Mouse (Mus musculus) layer of hippocampus, postnatal 25 days (tissue): ENCODE results near the gene Zdhhc21. TPM values are rescaled to one million over a fixed set of nuclear protein-coding genes. Genes with fewer than 3 reads are reported as not detected.

Experiments used
- DNase-seq, 2 experiments: peaks; one replicate each; pipeline ENCODE4 v3.0.0; 2022; ENCODE audit warnings: mixed read lengths in 2 of 2, low spot score in 1 of 2; ENCODE audit errors: extremely low spot score in 1 of 2
- total RNA-seq, 2 experiments: library from RNA; stranded (reverse); gene quantifications; 2 replicates each; pipeline ENCODE4 v1.2.3; 2021

The Zdhhc21 gene
- total RNA-seq, 2 experiments from 2014 or later, result 40.4 to 41.0 TPM

DNA sequence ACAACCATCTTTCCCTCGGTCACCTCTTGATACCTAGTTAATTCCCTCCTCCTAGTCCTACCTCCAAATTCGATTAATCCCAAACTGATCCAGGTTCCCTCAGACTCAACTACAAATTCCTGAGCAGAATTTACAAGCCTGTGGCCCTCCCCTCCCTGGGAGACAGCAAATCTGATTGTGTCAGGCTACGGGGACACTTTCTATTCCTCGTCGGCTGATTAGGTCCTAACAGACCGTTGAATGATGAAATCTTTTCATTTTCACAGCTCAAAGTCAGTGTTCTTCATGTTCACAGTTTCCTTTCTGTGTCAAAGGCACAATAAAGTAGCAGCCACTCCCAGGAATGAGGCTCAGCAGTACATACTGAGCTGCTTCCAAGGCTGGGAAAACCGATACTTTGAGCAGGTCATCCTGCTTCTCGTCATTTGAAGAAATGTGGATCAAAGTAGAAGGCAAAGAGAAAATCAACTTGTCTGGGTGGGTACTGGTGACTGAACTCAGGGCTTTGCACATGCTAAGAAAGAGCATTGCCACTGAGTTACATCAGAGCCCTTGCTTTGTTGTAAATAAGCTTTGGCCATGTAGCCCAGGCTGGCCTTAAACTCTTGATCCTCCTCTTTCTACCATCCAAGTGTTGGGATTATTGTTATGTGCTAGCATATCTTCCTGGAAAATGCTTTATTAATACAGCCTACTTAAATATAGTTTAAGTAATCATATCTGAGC, 5.4 kb upstream of the Zdhhc21 start:
- DNase-seq, result no peak

DNA sequence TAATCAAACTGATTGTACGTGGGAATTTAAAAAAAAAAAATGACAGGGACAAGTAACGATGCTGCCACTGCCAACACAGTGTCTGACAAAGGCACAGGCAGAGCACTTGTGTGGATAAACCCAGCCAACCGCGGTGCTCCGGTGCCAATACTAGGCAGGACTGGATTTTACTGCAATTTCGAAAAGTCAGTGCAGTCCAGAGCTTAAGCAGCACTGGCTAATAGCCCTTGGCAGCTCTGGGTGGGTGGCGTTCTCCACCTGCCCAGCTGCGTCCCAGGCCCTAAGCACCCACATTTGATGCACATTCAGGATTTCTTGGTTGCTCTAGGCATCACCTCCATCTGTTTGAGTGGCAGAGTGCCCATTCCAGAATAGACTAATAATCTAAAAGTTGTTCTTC, 3.6 kb upstream of the Zdhhc21 start:
- DNase-seq, result peak in 1 of 2 experiments; percentile 18

DNA sequence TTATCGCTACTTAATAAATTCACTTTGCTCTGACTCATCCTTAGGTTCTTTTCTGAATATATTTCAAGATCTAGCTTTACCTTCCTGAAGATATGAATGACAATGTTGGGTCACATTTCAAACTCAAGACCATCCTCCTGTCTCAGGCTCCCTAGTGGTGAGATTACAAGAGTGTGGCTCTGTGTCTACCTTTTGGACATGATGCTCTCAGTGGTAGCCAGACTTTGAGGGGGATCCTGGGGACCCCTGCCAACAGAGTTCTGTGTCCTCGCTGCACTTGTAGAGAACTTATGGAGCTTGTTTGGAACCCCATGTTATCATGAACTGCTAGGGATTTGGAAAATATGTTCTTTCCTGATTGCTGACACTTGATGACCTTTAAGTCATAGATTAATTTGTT, 1.7 kb upstream of the Zdhhc21 start:
- no peak for DNase-seq

DNA sequence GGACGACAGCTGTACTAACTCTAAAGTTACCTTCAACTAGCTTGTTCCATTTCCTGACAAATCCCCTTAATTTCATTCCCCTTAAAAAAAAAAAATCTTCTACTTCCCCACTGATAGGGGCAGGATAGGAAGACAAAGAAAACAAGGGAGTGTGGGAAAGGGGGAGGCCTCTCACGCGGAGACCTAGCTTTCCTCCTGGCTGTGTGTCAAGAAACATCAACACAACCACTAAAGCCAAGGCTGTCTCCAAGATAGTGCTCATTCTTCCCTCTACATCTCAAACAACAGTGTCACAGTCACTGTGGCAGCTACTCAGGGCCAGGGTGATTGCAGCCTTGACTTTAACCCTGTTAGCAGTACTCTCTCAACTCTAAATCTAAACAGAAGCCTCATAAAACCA, 808 bp upstream of the Zdhhc21 start:
- DNase-seq, result no peak

DNA sequence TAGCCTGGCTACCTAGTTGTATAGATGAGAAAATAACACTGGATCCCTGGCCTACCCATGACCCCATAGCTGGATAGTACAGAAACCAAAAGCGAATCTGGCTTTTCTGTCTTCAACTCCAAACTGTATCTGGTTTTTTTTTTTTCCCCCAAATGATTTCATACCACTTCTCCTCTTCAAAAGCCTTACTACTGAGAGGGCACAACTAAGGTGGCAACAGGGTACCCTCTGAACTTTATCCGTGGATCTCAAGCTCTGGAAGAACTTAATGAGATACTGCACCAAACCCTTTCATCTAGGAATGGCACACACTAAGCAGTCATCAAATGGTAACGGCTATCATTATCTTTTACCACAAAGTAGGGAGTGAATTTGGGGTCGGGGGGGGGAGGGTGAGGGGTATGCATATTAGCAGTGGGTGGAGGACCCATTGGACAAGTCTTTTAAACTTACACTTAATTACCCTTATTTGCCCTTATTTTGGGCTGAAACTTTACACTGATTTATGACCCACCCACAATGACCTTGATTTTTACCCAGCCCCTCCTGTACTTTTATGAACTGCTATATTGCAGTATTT, 1.2 kb downstream of the Zdhhc21 start:
- no peak for DNase-seq

DNA sequence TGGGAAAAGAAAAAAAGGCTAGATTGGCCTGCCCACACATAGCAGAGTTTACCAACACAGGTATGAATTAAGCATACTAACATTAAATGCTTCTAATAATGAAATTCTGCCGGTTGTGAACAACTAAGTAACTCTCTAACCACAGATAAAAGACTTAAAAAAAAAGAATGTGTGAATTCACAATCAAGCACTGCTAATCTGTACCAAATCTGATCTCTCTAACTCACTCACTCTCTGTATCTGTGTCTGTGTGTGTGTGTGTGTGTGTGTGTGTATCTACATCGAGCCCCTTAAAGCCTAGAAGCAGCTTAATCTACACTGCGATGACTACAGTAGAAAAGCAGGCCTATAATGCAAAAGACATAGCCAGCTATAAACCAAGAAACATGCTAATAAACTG, 2.8 kb downstream of the Zdhhc21 start:
- DNase-seq, result no peak

DNA sequence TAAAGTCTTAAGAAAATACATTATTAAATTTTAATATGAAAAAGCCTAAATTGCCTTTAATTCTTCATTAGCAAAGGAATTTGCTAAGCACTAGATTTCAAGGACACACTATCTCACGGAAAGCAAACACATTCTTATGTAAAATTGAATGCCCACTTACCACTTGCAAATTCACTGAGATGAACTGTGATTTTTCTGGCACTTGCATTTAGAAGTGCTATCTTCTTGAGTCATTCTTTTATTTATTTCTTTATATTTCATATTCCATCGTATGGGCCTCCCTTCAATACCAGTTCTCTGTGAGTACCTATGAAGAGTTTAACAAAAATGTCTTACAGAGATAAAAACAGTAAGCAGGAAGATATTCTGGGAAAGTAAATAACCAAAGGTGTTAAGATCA, 5.9 kb downstream of the Zdhhc21 start:
- no peak for DNase-seq

DNA sequence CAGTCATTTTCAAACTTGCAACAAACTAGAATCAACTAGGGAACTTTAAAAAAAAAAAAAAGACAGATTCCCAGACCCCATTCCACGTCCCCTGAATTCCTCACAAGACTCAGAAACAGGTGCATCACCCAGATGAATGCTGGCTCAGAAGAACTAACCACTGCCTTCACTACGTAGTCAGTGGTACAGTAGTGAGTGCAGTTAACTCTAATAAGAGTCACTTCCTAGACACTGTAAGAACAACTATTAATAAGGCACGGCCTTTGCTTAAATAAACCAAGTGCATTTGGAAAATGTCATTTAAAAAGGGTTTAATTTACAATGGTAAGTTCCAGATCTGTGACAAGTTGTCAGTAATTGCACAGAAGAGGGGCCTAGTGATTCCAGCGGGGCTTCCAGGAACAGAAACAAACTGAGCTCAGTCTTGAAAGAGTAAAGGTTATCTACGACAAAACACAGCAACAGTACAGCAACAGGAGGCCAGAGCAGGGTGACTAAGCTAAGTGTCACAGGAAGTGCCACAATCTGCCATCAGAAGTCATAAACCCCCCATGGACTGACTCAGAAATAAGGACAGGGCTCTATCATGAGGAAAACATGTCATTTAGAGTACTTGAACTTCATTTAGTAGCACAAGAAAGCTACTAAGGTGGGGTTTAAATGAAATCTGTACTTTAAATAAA, 11.1 kb downstream of the Zdhhc21 start:
- DNase-seq, result no peak

DNA sequence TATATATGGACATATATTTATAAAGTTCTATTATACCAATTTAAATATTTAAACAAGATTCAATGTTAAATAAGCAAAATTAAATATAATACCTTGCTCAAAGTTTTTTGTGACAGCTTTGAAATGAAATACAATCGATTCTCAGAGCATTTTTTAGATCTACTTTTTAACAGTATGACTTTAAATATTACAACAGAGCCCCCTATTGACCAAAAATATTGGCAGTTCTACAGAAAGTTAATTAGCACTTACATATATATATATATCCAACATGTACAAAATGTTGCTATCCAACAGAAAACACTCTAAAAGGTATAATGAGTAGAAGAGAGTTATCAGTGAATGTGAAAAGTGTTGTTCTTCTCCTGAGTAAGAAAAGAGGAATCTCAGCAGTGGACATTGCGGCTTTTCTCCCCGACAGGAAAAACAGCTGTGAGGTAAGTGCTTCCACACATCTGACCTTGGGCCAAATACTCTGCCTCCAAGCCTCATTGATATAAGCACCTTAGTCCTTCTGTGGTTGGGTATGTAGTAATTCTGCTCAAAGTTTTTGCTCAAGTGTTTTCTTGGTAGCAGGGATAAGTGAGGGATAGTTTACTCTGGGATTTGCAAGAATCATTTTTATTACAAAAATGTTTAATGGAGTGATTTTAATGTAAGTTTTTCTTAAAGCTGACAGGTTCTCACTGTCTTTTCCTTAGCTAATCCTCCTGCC, 22.1 kb downstream of the Zdhhc21 start:
- no peak for DNase-seq

DNA sequence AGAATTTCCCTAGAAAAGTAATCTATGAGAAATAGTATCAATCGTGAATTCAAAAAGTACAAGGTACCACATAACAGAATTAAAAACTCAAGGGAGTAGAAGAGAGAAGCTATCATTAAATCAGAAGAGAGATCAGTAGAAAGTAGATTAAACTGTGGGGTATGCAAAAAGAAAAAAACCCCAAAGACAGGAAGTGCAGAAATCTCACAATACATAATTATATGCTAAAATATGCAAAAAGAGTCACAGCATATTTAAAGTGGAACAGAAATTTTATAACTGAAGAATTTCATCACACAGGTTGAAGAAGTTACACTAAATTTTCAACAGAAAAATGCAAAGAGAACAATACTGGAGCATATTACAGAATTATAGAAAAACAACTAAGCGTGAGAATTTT, 28.6 kb downstream of the Zdhhc21 start:
- no peak for DNase-seq

DNA sequence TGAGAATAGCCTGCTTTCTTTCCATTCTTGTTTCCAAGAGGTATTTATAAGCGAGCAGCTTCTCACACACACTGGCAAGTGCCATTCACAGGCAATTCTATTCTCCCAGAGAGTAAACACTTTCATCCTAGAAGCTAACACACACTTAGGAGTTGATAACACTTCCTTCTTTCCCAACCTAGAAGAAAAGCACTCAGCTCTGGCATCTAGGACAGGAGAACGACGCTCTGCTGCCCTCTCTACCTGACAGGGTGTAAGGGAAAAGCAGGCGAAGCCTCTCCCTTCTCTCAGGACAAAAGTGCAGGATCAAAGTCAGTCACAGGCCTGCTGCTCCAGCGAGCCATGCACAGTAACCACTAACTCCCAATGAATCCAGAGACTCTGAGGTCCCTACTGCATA, 30.3 kb downstream of the Zdhhc21 start:
- no peak for DNase-seq

DNA sequence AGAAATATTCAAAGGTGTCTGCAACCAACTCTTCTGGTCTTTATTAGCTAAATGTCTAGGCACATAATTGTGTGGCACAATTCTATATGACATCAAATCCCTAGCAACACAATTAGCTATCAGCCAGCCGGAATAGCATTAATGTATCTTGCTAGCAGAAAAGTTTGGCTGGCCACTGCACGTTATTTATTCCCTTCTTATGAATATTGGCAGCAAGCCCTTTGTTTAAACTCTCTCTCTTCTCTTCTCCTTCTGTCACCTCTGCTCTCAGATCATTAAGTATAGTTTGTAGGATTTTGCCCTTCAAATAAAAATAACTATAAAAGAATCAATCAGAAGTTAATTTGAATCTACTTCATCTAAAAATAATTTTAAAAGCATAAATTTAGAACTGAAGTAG, 32.8 kb downstream of the Zdhhc21 start:
- no peak for DNase-seq

DNA sequence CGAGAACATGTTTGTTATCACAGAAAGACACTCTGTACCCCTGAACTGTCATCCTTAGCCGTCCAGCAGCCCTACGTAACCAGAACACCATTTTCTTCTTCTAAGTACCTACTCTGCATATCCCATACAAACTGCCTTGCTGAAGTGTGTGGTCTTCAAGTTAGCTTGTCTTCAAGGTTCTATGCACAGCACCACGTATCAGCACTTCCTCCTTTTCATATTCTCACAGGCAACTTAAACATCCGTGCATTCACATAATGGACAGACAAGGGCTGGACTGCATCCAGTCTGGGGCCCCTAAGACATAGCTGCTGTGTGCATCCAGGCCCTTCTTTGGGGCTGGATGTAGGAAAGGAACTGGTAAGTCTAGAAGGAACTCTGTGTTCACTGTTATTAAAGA, 41.9 kb downstream of the Zdhhc21 start:
- DNase-seq, result no peak

DNA sequence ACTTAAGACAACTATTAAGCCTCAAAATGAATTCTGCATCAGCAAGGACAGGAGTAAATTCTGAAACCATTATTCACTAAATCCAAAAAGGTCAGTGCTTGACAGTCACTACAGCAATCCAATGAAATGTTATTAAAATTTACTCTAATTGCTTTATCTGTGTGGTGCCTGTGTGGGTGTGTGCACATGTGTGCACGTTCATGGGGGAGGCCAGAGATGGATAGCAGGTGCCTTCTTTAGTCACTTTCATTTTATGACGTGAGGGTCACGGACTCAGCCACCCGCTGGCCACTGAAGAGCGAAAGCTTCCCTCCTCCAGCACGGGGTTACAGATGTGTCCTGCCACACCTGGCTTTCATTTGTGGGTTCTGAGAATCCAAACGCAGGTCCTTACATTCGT, 43.4 kb downstream of the Zdhhc21 start:
- no peak for DNase-seq

DNA sequence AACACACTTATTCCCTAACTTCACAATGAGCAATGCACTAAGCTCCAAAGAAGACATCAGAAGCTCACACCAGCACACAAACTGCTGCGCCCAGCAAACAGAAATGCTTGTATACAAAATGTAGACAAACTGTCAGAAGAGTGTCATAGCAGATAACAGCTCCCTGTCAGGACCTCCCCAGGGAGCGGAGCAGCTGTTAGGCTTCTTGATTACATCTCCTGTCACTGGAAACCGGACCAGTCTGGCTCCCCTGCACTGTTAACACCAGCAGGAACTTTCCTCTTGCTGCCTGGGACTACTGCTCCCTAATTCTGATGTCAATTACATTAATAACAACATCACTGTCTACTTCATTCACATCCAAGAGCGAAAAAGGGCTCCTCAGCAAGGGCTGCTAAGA, 44.5 kb downstream of the Zdhhc21 start:
- DNase-seq, result no peak

DNA sequence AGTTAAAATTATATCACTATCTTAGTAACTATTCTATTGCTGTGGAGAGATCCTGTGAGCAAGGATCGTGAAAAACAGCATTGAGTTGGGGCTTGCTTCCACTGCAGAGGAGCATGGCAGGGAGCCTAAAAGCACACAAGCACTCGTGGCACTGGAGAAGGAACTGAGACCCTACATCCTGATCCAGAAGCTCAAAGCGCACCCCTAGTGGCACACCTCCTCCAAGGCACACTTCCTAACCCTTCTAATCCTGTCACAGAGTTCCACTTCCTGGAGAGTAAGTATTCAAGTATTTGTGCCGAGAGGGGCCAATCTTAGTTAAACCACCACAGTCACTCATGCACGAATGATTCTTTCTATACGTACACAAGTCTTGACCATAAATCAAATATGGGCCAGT, 46.4 kb downstream of the Zdhhc21 start:
- no peak for DNase-seq

DNA sequence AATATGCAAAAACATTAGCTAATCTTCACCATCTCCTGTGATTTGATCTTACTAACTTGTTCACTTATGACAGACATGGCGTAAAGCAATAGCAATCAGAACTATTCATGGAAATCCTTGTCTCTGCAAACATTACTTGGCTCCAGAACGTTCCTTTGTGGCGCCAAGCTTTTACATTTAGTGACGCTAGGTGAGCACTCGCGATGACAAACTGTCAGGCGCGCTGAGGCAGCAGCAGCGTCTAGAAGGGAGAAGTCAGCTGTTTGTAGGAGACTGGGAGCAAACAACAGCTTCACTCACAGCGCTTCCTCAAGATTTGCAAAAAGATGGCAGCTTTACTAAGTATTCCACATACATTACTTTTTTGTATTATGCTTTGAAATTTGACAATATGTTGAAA, 51.9 kb downstream of the Zdhhc21 start:
- no peak for DNase-seq

DNA sequence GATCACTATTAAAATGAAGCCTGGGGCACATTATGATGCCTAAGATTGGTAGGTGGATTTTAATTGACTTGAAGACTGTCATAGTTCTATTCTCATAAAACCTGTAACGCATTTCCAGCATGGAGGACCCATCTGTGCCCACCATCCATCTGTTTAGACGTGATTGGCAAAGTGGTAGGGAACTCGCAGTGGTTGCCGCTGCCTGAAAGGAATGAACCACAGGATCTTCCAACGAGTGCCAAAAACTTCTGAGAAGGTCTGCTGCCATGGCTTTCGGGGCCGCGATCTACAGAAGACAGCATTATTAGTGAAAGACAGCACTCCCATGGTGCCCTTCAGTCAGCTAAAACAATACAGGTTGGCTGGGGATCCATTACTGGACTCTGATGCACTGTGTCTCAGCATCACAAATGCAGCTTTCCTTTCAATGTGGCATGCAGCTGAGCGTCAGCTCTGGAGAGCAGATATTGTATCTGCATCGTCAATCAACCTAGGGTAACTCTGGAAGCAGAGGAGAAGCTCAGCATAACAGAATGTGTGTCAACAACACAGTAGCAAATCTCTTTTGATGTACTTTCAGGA, 53.5 kb downstream of the Zdhhc21 start:
- DNase-seq, result peak in 1 of 2 experiments; percentile 20

DNA sequence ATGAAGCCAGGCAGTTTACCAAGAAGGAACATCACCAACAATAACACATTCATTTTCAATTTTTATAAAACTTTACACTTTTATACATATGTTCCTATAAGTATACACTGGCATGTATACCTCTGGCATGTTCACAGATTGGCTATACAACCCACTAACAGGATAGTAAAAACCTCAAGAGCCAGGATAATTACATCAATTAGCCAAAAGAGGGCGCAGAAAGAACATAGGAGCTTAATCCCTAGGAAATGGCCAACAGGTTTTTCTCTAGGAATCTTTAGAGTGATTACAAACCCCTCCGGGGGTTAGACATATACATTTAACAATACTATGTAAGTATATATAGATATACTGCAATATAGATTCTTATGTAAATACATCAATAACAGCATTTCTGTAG, 55.7 kb downstream of the Zdhhc21 start:
- DNase-seq, result no peak

DNA sequence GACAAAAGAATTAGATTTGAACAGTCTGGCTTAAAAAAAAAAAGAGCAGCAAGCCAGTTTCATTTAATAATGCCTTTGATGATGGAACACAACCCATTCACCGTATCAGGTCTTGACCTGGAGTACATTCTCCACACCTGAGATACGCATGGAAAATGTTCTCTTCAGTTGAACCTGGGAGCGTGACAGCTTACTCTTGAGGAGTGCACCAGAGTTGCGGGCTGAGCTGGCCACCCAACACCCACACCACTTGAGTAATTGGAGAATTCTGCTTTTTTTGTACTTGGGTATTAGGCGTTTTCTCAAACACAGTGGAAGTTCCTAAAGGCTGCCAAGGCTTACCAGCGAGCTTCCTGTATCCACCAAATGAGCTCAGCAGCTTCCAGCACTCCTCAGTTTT, 66.2 kb downstream of the Zdhhc21 start:
- no peak for DNase-seq
